Mouse (Mus musculus): ENCODE results near the gene Ggct. TPM values are rescaled to one million over a fixed set of nuclear protein-coding genes. Genes with fewer than 3 reads are reported as not detected.

The Ggct gene
- polyA plus RNA-seq, 1 experiment, result 4.2 TPM

GRCm38 (mm10) chr6:54971731-54972110, 21.0 kb downstream of the Ggct start:
- Histone ChIP-seq H3K36me3 (ENCODE audit: control insufficient read depth, insufficient read depth) (no peaks in the 10 kb centered on the region), H3ac (ENCODE audit: control insufficient read depth, insufficient read length) (peak overlapping the region; percentile 26), H3K79me2 (ENCODE audit: control insufficient read depth, insufficient read depth) (no peaks in the 10 kb centered on the region), H3K4me3 (peak overlapping the region; percentile 31), H3K27me3 (ENCODE audit: control insufficient read depth, insufficient read depth, insufficient read length) (no peaks in the 10 kb centered on the region), H3K4me2 (ENCODE audit: low read depth) (peak overlapping the region; percentile 76)
- TF ChIP-seq MYOD1 (IDR thresholded peaks at IDR 0.05; ENCODE audit: control insufficient read depth in 1 of 3, insufficient read length in 2 of 3, low read depth in 2 of 3) (no peak), MAX (IDR thresholded peaks at IDR 0.05; ENCODE audit: low read depth) (no peak), POLR2AphosphoS2 (IDR thresholded peaks at IDR 0.05; ENCODE audit: insufficient read length, low read depth) (no peak), CEBPB (IDR thresholded peaks at IDR 0.05; ENCODE audit: insufficient read depth, poor library complexity, severe bottlenecking) (no peak), MYOG (IDR thresholded peaks at IDR 0.05; ENCODE audit: control insufficient read depth in 1 of 3, insufficient read depth in 1 of 3, insufficient read length in 2 of 3, low read depth in 2 of 3) (no peak), POLR2A (IDR thresholded peaks at IDR 0.05; ENCODE audit: insufficient read length, low read depth) (no peak), SRF (IDR thresholded peaks at IDR 0.05; ENCODE audit: control insufficient read depth, insufficient read length, low read depth) (no peak), E2F4 (IDR thresholded peaks at IDR 0.05; ENCODE audit: insufficient read depth) (no peak), REST (IDR thresholded peaks at IDR 0.05; ENCODE audit: insufficient read depth, insufficient read length) (no peak), USF1 (IDR thresholded peaks at IDR 0.05; ENCODE audit: low read depth) (no peak), TCF3 (IDR thresholded peaks at IDR 0.05; ENCODE audit: insufficient read length, low read depth) (no peak), TCF12 (IDR thresholded peaks at IDR 0.05; ENCODE audit: insufficient read depth, poor library complexity, severe bottlenecking) (no peak)

- no peak overlapping the region for H3ac ChIP-seq (ENCODE audit: control insufficient read depth, insufficient read length)
- H3K27me3 ChIP-seq (ENCODE audit: control insufficient read depth, insufficient read depth, insufficient read length), result no peaks in the 10 kb centered on the region
- no peaks in the 10 kb centered on the region for H3K36me3 ChIP-seq (ENCODE audit: control insufficient read depth, insufficient read depth)
- H3K4me3 ChIP-seq, result no peak overlapping the region
- no peak overlapping the region for H3K4me2 ChIP-seq (ENCODE audit: low read depth)
- H3K79me2 ChIP-seq (ENCODE audit: control insufficient read depth, insufficient read depth), result no peaks in the 10 kb centered on the region
- TF ChIP-seq TCF12 (IDR thresholded peaks at IDR 0.05; ENCODE audit: insufficient read depth, poor library complexity, severe bottlenecking), result no peak
- no peak for TF ChIP-seq TCF3 (IDR thresholded peaks at IDR 0.05; ENCODE audit: insufficient read length, low read depth)
- TF ChIP-seq REST (IDR thresholded peaks at IDR 0.05; ENCODE audit: insufficient read depth, insufficient read length), result no peak
- TF ChIP-seq USF1 (IDR thresholded peaks at IDR 0.05; ENCODE audit: low read depth), result no peak
Measured at GRCm38 (mm10) chr6:54970506-54970905, 22.2 kb downstream of the Ggct start.

- Histone ChIP-seq H3K4me3 (no peak overlapping the region), H3ac (ENCODE audit: control insufficient read depth, insufficient read length) (no peak overlapping the region)
Measured at GRCm38 (mm10) chr6:54969801-54970200, 22.9 kb downstream of the Ggct start.

GRCm38 (mm10) chr6:54967591-54967990, 25.2 kb downstream of the Ggct start:
- H3K36me3 ChIP-seq (ENCODE audit: control insufficient read depth, insufficient read depth), result no peaks in the 10 kb centered on the region
- H3ac ChIP-seq (ENCODE audit: control insufficient read depth, insufficient read length), result no peak overlapping the region
- no peak overlapping the region for H3K4me2 ChIP-seq (ENCODE audit: low read depth)
- H3K79me2 ChIP-seq (ENCODE audit: control insufficient read depth, insufficient read depth), result no peaks in the 10 kb centered on the region
- H3K27me3 ChIP-seq (ENCODE audit: control insufficient read depth, insufficient read depth, insufficient read length), result no peaks in the 10 kb centered on the region
- no peak overlapping the region for H3K4me3 ChIP-seq
- no peak for TF ChIP-seq E2F4 (IDR thresholded peaks at IDR 0.05; ENCODE audit: insufficient read depth)
- TF ChIP-seq MYOG (IDR thresholded peaks at IDR 0.05; ENCODE audit: control insufficient read depth in 1 of 3, insufficient read depth in 1 of 3, insufficient read length in 2 of 3, low read depth in 2 of 3), result no peak
- TF ChIP-seq REST (IDR thresholded peaks at IDR 0.05; ENCODE audit: insufficient read depth, insufficient read length), result no peak
- no peak for TF ChIP-seq POLR2AphosphoS2 (IDR thresholded peaks at IDR 0.05; ENCODE audit: insufficient read length, low read depth)
- no peak for TF ChIP-seq MYOD1 (IDR thresholded peaks at IDR 0.05; ENCODE audit: control insufficient read depth in 1 of 3, insufficient read length in 2 of 3, low read depth in 2 of 3)
- TF ChIP-seq POLR2A (IDR thresholded peaks at IDR 0.05; ENCODE audit: insufficient read length, low read depth), result no peak
- no peak for TF ChIP-seq SRF (IDR thresholded peaks at IDR 0.05; ENCODE audit: control insufficient read depth, insufficient read length, low read depth)
- TF ChIP-seq CEBPB (IDR thresholded peaks at IDR 0.05; ENCODE audit: insufficient read depth, poor library complexity, severe bottlenecking), result no peak
- TF ChIP-seq USF1 (IDR thresholded peaks at IDR 0.05; ENCODE audit: low read depth), result no peak
- no peak for TF ChIP-seq TCF3 (IDR thresholded peaks at IDR 0.05; ENCODE audit: insufficient read length, low read depth)

More at GRCm38 (mm10) chr6:54969801-54970200, 22.9 kb downstream of the Ggct start:
- TF ChIP-seq MAX (IDR thresholded peaks at IDR 0.05; ENCODE audit: low read depth) (no peak), POLR2AphosphoS2 (IDR thresholded peaks at IDR 0.05; ENCODE audit: insufficient read length, low read depth) (no peak), E2F4 (IDR thresholded peaks at IDR 0.05; ENCODE audit: insufficient read depth) (no peak), MYOD1 (IDR thresholded peaks at IDR 0.05; ENCODE audit: control insufficient read depth in 1 of 3, insufficient read length in 2 of 3, low read depth in 2 of 3) (no peak), USF1 (IDR thresholded peaks at IDR 0.05; ENCODE audit: low read depth) (no peak), TCF12 (IDR thresholded peaks at IDR 0.05; ENCODE audit: insufficient read depth, poor library complexity, severe bottlenecking) (no peak), SRF (IDR thresholded peaks at IDR 0.05; ENCODE audit: control insufficient read depth, insufficient read length, low read depth) (no peak), MYOG (IDR thresholded peaks at IDR 0.05; ENCODE audit: control insufficient read depth in 1 of 3, insufficient read depth in 1 of 3, insufficient read length in 2 of 3, low read depth in 2 of 3) (no peak), CEBPB (IDR thresholded peaks at IDR 0.05; ENCODE audit: insufficient read depth, poor library complexity, severe bottlenecking) (no peak), POLR2A (IDR thresholded peaks at IDR 0.05; ENCODE audit: insufficient read length, low read depth) (no peak), TCF3 (IDR thresholded peaks at IDR 0.05; ENCODE audit: insufficient read length, low read depth) (no peak), REST (IDR thresholded peaks at IDR 0.05; ENCODE audit: insufficient read depth, insufficient read length) (no peak)
- H3K27me3 ChIP-seq (ENCODE audit: control insufficient read depth, insufficient read depth, insufficient read length), result no peaks in the 10 kb centered on the region
- H3K4me2 ChIP-seq (ENCODE audit: low read depth), result no peak overlapping the region
- H3K36me3 ChIP-seq (ENCODE audit: control insufficient read depth, insufficient read depth), result no peaks in the 10 kb centered on the region
- H3K79me2 ChIP-seq (ENCODE audit: control insufficient read depth, insufficient read depth), result no peaks in the 10 kb centered on the region

GRCm38 (mm10) chr6:54965234-54965633, 27.5 kb downstream of the Ggct start:
- H3K36me3 ChIP-seq (ENCODE audit: control insufficient read depth, insufficient read depth), result no peaks in the 10 kb centered on the region

More at GRCm38 (mm10) chr6:54965234-54965633, 27.5 kb downstream of the Ggct start:
- Histone ChIP-seq H3ac (ENCODE audit: control insufficient read depth, insufficient read length) (no peak overlapping the region), H3K4me2 (ENCODE audit: low read depth) (no peak overlapping the region), H3K4me3 (no peak overlapping the region), H3K27me3 (ENCODE audit: control insufficient read depth, insufficient read depth, insufficient read length) (no peaks in the 10 kb centered on the region), H3K79me2 (ENCODE audit: control insufficient read depth, insufficient read depth) (no peaks in the 10 kb centered on the region)
- no peak for TF ChIP-seq REST (IDR thresholded peaks at IDR 0.05; ENCODE audit: insufficient read depth, insufficient read length)
- no peak for TF ChIP-seq CEBPB (IDR thresholded peaks at IDR 0.05; ENCODE audit: insufficient read depth, poor library complexity, severe bottlenecking)
- no peak for TF ChIP-seq POLR2AphosphoS2 (IDR thresholded peaks at IDR 0.05; ENCODE audit: insufficient read length, low read depth)
- no peak for TF ChIP-seq E2F4 (IDR thresholded peaks at IDR 0.05; ENCODE audit: insufficient read depth)
- TF ChIP-seq SRF (IDR thresholded peaks at IDR 0.05; ENCODE audit: control insufficient read depth, insufficient read length, low read depth), result no peak
- no peak for TF ChIP-seq TCF12 (IDR thresholded peaks at IDR 0.05; ENCODE audit: insufficient read depth, poor library complexity, severe bottlenecking)
- TF ChIP-seq MYOG (IDR thresholded peaks at IDR 0.05; ENCODE audit: control insufficient read depth in 1 of 3, insufficient read depth in 1 of 3, insufficient read length in 2 of 3, low read depth in 2 of 3), result no peak
- TF ChIP-seq USF1 (IDR thresholded peaks at IDR 0.05; ENCODE audit: low read depth), result no peak
- TF ChIP-seq TCF3 (IDR thresholded peaks at IDR 0.05; ENCODE audit: insufficient read length, low read depth), result no peak
- TF ChIP-seq POLR2A (IDR thresholded peaks at IDR 0.05; ENCODE audit: insufficient read length, low read depth), result no peak
- TF ChIP-seq MAX (IDR thresholded peaks at IDR 0.05; ENCODE audit: low read depth), result no peak
- no peak for TF ChIP-seq MYOD1 (IDR thresholded peaks at IDR 0.05; ENCODE audit: control insufficient read depth in 1 of 3, insufficient read length in 2 of 3, low read depth in 2 of 3)

All from myocyte (in vitro differentiated cells).